Mouse (Mus musculus): ENCODE data around the gene Paics.
"Not testable (repeated sequence)": the region's sequence is repeated elsewhere in the genome, so short reads cannot be mapped to it uniquely, and the experiment has no call there.

Gene Paics

DNA sequence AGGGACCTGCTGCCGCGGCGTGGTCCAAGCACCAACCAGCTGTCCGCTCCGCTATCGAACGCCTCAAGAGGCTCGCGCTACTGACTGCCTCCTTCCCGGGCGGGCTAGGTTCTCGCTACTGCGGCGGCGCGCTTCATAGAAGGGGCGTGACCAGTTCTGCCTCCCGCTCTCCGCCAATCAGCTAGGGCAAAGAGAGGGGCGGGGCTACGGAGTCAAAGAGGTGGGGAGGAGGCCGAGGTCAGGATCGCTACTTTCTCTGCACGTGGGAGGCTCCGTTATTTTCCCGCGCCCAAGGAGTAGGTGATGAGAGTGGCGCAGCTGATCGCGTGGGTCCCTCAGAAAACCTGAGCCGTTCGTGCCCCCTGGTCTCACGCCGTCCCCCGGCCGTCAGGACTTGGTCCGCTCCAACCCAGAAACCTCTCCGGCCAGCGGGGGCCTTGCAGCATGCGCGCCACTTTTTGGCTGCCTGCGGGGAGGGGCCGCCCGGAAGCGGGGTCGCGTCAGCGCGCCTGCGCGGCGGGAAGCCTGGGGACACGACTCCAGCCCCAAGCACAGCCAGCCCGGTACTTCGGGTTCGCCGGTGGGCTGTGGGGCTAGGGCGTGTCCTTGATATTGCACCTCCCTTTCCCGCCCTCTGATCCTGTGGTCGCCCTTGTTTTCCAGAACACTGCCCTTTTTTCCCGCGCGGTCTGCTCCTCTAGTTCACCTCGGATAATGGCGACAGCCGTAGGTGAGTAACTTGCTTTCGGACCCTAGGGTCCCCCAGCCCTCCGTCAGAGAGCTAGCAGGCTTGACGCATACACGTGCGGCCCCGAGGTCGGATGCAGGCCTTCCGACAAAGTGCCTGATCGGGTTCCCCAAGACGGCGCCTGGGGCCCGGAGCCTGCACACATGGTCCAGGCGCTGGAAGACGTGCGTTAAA is at the start of gene Paics, which contains the start of gene Ppat:
Gene Paics, plus strand, starts transcription at position 202 of the 922 bp plus-strand sequence.
Gene Ppat, minus strand, starts transcription at position 473 of the 922 bp plus-strand sequence.
- DNase-seq, result peak; percentile 99

DNA sequence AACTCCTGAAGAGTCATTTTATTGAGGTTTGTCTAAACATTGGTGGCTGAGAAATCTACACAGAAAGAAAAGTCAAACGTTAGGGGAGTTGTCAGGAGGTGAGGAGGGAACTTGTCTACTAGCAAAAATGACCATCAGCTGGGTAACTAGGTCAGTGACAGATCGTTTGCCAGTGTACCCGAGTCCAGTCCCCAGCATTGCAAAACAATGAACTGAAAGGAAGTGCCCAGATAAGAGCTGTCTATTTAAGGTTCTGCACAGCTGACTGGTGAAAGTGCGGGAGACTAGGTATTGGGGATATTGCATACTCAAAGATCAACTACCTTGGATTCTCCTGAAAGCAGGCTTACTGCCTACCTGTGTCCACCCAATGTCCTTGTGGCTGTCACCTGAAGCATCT is 49.0 kb upstream of the Paics start:
- DNase-seq, result no peak

DNA sequence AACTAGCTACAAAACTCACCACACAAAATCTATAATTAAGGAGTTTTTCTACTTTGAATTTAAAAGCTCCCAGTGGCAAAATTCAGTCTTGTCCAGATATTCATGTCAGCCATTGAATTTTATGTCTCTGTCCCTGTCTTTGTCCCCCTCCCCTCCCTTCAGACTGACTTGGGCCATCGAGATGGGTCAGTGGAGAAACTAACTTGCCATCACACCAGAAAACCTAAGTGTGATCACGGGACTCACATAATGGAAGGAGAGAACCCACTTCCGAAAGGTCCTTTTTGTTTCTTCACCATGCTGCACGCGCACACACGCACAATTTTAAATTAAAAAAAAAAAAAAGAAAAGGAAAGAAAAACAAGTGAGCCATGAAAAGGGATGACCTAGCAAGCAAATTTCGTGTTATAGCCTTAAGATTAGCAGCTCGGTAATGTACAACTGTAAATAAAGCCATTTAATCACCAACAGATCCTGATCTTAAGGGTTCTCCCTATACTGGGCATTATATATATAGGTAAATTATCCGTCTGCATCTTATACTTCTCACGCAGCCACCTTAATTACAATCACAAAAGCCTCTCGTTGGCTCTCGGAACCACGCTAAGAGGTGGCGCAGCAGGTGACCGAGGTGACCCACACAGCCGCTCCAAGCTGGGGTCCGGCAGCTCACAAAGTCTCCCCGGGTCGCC is 46.2 kb upstream of the Paics start:
- no peak for DNase-seq

DNA sequence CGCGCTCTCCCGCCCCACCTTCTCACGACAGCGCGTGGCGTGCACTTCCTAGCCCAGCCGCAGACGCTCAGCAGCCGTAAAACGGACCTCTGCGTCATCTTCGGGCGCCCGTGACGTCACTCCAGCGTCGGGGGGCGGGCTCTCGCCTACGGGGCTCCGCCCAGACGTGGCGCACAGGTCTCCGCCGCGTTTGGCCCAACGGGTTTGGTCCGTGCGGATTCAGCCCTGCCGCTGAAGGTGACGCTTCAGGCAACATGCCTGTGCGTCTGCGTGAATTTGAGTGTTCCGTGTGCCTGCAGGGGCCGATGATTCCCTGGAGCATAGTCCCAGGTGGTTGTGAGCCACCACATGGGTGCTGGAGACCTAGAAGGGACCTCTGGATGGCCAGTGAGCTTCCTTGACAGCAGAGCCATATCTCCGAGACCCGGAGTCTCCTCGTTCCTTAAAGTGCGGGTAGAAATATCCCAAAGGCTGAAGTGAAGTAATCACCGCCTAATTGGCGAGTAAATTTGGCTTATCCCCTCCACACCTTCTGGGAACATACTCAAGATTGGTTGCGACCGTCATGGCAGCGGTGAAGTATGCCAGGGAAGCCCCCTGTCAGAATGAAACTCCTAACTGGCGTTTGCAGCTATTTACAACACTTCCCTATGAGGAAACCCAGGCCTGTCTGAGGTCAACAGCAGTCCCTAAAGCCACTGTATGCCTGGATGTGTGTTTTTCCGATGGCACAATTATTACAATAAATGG is 45.5 kb upstream of the Paics start, which contains the start of gene Aasdh:
Gene Aasdh, minus strand, starts transcription at position 110 of the 750 bp plus-strand sequence.
- DNase-seq, result peak; percentile 95

DNA sequence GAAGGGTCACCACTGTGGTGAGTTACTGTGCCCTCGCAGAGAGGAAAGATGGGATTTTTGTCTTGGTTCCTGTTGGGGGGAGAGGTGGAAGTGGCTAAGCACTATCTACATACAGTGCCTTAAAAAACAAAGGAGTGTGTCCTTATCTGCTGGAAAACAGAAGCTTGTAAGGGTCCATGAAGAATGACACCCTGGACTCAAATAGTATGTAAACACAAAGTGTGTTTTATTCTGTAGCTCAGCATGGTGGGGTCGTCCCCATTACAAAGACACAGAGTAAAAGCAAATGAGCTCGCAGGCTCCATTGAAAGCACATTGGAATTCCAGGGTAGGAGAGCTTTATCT is 45.0 kb upstream of the Paics start:
- DNase-seq, result no peak

DNA sequence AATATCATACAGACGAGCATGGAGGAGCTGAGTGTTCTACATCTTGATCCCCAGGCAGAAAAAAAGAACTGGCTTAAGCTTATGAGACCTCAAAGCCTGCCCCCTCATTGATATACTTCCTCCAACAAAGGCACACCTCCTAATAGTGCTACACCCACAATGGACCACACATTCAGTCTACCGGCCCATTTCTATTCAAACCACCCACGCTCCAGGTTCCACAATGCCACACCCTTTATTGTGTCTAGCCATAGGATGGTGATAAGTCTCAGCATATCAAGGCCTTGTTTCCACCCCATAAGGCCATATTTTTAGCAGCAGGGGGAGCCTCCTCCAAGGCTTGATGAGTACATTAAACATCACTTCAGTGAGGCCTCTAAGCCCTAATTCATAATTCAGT is 40.3 kb upstream of the Paics start:
- DNase-seq, result no peak

DNA sequence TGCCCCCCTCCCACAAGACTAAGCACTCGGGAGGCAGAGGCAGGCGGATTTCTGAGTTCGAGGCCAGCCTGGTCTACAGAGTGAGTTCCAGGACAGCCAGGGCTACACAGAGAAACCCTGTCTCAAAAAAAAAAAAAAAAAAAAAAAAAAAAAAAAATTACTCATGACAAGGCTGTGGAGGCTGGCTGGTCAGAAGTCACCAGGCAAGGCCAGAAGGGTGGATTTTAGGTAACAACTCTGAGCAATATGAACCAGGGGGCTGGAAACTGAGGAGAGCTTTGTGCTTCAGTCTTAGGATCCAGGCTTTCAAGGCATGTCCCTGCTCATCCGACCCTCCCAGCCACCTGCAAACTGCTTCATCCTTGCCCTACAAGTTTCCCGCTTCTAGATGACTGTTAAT is 38.6 kb upstream of the Paics start:
- DNase-seq, result not testable (repeated sequence)

DNA sequence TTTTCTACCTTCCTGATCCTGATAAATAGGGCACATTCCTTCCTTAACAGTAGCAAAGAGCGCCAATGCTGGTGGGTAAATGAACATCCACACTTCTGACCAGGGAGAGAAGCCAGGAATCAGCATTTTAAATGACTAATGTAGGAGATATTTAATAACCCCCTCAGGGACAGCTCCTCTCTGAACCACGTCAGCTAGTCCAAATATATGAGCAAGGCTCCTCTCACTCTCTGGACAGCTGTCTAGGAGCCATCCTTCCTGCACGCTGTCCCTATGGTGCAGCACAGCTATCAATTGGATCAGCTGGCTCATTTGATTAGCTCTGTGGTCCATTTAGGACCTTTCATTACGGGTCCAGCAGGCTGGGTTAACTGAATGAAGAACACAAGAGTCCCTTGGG is 28.3 kb upstream of the Paics start:
- no peak for DNase-seq

DNA sequence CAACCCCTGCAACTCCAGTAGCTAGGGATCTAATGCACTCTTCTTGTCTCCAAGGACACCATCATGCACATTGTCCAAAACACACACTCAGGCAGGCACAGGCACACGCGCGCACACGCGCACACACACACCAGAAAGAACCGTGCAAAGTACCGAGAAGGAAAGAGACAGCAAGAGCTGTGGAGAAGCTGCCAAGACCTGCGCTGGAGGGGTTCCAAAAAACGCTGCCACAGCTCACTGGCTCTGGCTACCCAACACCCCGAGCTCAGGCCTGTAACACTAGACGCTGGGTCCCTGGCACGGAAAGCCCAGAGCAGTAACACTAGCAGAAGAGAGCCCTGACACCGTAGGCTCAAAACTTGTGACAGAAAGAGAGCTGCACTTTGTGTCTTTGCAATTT is 27.7 kb upstream of the Paics start:
- DNase-seq, result peak; percentile 94

DNA sequence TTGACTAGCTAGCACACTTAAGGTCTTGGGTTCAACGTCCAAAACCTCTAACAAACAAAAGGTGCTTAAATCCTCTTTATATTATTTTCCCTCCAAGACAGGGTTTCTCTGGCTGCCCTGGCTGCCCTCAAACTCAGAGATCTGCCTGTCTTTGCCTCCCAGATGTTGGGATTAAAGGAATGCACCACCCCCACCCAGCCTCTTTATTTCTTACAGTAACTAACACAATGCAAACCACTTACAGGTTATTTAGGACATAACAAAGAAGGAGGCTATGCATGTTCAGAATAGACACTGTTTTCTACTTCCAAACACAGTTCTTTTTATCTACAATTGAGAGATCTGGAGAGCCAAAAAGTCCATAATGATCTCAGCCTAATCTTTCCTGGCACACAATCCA is 26.8 kb upstream of the Paics start:
- DNase-seq, result no peak

DNA sequence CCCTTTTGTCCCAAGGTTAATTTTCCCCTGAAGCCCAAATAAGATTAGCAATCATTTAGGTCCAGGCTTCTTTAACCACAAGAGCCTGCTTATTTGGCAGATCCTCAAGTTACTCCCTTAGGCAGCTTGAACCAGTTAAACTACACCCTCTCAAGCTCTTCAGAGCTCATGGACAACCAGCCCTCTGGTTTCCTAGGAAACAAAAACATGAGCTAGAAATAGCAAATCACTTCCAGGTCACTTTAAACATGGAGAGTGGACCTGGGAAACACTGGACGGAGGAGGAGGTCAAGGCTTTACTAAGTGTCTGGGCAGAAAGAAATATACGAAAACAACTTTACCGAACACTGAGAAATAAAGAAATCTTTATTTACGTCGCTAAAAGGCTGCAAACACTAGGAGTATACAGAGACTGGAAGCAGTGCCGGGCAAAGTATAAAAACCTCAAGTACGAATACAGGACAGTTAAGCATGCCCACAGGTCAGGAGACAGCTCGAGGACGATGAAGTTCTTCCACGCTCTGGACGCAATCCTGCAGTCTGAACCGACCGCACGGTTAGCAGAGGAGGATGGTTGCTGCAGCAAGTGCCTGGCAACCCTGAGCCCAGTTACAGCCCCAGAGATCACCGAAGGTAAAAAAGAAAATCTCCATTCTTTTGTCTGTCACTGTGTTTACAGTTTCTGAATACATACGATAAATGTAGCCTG is 22.8 kb upstream of the Paics start:
- DNase-seq, result peak; percentile 86

DNA sequence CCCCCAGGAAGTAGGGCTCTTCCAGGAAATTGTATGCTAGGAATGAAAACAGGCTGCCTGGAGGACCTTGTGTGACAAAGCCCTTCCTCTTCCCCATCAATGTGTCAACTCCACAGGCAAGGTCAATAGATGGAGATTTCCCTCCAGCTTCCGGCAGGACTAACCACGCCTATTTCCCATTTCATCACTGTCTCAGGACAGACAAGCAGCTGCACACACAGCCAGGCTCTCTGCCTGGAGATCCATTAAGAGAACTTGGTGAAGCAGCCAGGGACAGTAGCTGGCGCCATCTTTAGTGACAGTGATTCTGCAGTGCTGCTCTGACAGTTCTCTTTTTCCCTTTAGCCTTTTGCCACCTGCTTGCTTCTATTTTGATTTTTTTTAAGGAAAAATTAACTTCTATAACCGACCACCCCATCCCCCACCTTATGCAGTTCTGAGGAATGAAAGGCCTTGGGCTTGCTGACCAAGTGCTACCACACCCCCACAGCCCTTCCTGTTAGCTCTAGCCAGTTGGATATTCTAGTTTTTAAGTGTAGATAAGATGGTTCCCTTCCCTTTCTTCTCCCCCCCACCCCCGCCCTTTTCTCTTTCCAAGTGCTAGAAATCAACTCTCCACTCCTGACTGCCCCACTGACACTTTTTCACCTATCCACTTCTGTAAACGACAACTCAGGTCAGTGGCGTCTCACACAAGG is 21.8 kb upstream of the Paics start:
- DNase-seq, result peak; percentile 60

DNA sequence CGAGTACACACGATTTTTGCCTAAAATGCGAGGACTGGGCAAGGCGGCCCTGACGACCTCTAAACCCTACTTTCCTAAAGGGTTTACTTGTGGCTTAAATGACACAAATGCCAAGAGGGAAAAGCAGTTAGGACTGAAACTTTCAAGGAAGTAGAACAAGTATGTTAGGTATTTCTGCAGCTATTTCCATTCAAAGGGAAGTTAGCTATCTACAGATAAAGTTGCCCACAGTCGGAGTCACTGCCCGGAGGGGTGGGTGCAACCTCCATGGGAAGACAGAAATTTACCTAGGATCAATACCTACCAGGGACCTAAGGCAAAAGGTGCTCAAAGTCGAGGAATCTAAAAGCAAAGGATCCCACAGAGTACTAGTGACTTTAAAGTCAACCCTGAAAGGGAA is 11.4 kb upstream of the Paics start:
- DNase-seq, result no peak

DNA sequence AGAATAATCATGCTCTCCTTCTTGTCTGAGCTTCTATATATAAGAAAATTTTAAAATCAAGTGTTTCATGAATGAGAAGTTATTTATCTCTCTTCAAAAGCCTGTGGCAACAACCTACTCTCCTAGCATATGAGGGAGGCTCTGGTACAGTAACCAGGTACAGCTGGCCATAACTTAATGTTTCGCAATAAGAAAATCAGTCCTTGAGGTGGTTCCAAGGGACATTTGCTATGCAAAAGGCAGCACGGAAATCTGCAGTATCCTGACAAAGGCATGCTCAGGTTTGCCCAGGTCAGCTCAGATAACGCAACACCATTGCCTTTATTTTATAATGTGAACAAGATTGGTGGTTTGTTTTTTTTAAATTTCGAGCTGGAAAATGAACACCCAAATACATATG is 9.1 kb upstream of the Paics start:
- no peak for DNase-seq

DNA sequence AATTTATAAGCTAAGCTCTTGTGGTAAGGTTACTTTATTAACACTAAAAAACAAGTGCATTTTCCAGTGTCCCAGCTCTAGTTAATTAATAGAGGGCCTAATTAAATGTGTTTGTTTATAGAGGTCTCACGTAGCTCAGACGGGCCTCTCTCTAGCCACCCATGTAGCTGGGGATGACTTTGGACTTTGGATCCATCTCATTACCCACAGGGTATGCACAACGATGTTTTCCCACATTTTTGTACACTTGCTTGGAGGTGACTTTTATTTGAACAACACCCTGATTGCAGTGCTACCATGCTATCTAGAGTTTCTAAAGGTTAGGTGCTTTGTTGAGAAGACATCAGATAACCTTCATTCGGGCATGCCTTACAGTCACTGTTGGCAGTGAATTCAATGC is 8.6 kb upstream of the Paics start:
- DNase-seq, result peak; percentile 88

DNA sequence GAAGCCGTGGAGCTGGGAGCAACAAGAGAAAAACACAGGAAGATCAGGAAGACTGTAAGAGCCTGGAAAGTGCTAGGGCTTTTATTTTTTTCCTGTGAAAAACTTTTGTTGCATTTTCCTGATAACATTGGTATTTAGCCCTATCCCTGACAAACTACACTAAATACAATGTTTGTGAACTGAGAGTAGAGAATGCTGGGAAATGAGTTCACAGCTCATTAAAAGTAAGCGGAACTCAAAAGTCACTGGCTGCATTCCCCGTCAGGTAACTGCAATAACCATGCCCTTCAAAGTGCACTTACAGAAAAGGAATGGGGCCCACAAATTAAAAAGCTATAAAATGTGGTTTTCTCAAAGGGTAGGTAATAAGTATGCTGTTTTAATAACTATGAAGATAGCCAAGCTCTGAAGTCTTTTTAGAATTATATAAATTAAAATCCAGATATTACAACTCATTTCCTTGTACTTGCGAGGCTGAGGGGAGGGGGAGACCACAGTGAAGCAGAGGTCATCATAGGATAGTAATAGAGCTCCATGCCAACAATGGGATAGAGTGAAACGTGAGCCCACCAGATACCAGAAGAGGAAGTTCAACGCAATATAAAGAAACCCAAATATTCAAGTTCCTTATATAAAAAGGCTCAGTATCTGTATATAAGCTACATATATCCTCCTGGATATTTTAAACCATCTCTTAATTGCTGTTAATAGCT is 6.0 kb upstream of the Paics start:
- peak; percentile 53 for DNase-seq

DNA sequence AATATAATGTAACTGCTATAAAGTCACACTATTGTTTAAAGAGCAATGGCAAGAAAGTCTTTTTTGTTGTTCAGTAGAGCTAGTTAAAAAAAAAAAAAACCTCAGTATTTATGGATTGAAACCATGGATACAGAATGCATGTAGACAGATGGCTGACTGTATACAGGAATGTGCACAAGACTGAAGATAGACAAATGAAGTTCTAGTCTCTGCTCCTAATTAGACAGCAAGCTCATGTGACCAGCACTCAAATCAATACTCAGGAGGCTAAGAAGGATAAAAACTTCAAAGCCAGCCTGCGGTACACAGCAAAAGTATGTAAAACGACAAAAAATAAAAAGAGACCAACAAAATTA is 5.5 kb upstream of the Paics start:
- no peak for DNase-seq

DNA sequence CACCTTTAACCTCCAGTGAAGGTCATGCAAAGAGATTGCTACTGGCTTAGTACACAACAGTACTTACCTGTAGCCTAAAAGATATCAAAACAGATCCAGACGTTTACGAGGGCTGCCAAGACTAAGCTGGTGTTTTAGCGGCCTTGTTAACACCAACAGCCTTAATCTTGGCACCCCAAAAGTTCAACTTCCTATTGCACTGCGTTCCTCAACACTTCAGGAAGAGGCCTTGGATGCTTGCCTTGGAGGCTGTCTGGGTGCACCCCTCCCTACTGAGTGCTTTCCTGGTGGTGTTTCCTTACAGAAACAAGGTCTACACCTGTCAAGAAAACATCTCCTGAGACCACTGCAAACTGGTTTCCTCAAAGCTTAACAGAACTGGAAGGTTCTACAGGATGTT is 4.0 kb upstream of the Paics start:
- DNase-seq, result no peak

DNA sequence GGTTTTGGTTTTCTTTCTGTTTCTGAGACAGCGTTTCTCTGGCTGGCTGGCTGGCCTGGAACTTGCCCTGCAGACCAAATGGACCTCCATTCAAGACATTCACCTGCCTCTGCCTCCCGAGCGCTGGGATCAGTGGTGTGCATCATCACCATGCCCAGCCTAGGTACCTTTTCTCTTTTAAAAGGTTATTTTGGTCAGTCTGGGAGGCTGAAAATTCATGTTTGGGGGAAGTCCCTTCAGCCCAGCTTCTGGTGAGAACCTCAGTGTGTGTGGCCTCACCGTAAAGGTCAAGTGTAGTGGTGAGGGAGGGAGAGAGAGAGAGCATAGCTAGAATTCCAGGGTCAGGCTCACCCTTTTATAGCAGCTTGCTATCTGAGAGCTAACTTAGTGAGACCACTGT is 3.3 kb upstream of the Paics start:
- no peak for DNase-seq

DNA sequence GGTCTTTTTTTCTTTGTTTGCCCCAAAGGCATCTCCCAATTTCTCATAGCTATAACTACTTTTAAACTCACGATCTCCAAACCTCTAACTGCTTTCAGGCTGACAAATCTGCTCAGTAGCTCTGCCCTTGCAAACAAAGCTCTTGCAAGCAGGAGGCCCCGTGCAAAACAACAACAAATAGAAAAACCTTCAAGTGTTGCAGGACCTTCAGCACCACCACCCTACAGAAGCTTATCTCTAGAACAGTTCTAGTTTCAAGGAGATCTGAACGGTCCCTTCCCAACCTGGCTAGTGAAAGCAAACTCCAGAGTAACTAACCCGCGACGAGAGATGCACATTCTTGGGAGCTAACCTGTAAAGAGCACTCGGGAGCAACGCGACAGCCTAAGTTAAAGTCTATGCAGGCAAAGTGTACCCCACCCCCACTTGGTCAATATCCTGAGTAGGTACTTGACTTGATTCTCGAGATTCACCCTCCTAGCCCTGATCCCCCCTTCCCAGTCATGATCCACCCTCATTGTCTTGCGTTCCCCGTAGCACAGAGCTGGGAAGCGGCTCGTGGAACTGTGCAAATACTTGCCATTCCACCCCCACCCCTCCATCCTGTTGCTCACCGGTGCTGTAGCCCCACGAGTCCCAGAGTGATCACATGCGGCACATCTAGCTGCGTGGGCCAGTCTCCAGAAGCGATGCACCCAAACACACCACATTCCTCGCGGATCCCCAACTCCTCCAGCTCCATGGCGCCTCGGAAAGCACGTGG is 583 bp upstream of the Paics start:
- peak; percentile 42 for DNase-seq
